Mouse (Mus musculus): ENCODE results near the gene 4933415A04Rik. TPM values are rescaled to one million over a fixed set of nuclear protein-coding genes. Genes with fewer than 3 reads are reported as not detected.

4933415A04Rik gene
- total RNA-seq, 2 experiments from 2014 or later, result 0.10 to 0.16 TPM

GRCm38 (mm10) chr11:43568263-43568662, 18.6 kb upstream of the 4933415A04Rik start:
- intact Hi-C loops (cut with DNase I; ENCODE audit: low total_unique reads), result no loop called here
- no peak for DNase-seq

DNA sequence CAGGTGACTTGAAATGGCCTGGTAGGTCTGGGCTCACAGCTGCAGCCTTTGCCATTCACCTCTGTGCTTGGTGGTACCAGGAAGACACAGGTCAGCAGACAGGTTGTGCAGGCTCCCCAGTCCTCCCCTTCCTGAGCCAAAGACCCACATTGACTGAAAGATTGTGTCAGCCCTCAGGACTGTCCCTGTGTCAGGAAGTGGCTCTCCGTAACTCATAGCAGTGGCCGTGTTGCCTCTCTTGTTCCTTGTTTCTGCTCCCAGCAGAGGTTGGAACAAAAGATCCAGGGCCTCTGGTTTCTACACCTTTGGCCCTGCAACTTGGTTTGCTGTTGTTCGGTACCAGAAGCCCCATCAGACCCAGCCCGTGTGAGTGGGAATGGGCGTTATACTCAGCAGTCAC, 17.7 kb upstream of the 4933415A04Rik start:
- DNase-seq, result no peak
- intact Hi-C loops (cut with DNase I; ENCODE audit: low total_unique reads), result no loop called here

DNA sequence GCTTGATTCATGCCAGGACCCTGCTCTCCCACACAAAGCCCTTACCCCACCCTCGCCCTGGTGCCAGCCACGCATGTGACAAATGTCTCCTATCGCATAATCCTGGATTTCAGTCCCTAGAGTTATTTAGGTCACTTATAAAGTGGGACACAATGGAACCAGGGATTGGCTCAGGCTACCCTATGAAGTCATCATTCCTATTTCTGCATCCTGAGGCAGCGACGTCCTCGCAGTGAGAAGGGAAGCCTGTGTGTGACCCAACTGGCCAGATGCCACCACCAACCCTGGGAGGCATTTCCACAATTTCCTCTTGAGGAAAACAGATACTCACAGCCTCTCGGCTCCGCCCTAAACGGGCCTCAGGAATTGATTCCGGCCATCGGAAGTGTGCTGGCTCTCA, 17.2 kb upstream of the 4933415A04Rik start:
- intact Hi-C loops (cut with DNase I; ENCODE audit: low total_unique reads), result no loop called here
- DNase-seq, result peak; percentile 75

GRCm38 (mm10) chr11:43575061-43575375, 11.8 kb upstream of the 4933415A04Rik start:
- intact Hi-C loops (cut with DNase I; ENCODE audit: low total_unique reads), result no loop called here
- DNase-seq, result no peak

- DNase-seq, result no peak
- intact Hi-C loops (cut with DNase I; ENCODE audit: low total_unique reads), result no loop called here
These were observed 11.3 kb upstream of the 4933415A04Rik start for GRCm38 (mm10) chr11:43575376-43576151.

- DNase-seq, result no peak
- intact Hi-C loops (cut with DNase I; ENCODE audit: low total_unique reads), result no loop called here
These were observed 8.9 kb upstream of the 4933415A04Rik start for GRCm38 (mm10) chr11:43577713-43578478.

DNA sequence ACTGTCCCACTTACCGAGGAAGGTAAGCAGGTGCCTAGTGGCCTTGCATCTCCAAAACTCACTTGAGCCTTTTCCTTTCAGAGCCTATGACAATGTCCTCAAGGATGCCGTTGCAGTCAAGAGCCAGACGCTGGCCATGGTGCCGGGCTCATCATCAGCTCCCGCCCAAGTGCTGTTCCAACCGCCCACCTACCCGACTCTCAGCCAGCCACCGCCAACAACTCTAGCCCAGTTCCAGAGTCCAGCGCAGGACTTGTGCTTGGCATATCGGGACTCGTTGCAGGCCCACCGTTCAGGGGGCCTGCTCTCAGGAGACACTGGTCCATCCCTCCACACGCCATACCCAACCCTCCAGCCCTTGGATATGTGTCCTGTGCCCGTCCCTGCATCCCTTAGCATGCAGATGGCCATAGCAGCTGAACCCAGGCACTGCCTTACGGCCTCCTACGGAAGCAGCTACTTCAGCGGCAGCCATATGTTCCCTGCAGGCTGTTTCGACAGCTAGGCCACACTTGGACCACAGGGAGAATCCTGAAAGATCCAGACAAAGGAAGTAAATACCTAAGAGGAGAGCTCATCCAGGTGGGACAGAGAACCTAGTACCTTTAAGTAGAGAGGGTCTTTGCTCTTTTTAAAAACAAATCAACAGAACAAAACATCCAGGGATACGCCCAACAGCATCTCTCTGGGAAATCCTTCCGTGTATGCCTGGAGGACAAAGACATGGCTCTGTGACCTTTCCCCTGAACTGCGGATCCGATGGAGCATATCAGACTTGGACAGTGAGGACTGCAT, 1.4 kb upstream of the 4933415A04Rik start:
- intact Hi-C loops (cut with DNase I; ENCODE audit: low total_unique reads), result loop anchor here (5.0 kb wide), 1 partner anchor 88 kb away; no protein-coding TSS in a partner anchor
- no peak for DNase-seq

DNA sequence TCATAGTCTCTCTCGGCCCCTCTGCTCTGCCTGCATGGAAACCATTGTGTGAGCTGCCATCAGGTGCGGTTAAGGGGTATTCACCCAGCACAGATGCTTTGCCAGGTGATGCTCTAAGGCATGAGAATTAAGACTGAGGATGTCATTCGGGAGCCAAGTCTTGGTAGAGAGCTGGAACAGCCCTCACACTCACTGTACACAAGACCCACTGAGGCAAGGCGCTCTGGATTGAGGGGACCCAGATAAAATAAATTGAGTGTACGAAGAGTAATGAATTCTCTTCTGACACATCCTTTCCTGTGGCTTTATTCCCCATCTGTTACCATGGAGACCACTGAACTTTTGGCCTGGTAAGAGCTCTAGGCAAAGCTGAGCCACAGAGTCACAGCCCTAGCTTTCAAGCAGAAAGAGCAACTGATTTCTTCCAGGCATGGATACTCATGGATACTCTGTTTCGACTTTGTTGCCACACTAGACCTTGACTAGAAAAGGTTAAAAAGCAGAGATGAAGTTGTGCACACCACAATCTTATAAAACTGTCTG, 2.8 kb downstream of the 4933415A04Rik start:
- intact Hi-C loops (cut with DNase I; ENCODE audit: low total_unique reads), result loop anchor here (5.0 kb wide), 1 partner anchor 92 kb away; no protein-coding TSS in a partner anchor
- no peak for DNase-seq

- intact Hi-C loops (cut with DNase I; ENCODE audit: low total_unique reads), result no loop called here
- DNase-seq, result no peak
These were observed 14.6 kb downstream of the 4933415A04Rik start, which contains the start of gene Fabp6 for GRCm38 (mm10) chr11:43601440-43601839. Gene Fabp6, minus strand, starts transcription at chr11:43601540.

DNA sequence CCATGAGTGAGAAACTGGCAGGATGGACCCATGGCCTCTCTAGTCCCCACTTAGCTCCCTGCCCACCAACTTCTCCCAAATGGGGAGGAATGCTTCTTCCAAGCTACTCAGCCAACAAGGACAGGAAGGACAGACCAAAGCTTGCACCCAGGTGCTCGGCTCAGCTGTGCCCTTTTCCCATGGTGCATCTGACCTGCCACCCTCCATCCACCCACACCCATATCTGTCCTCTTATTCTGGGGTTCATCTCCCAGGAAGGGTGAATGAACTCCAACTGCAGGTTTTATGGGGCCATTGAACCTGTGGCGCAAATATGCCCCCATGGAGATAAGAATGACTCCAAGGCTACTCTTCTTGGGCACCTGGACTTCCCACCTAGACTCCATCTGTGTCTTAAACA, 17.4 kb downstream of the 4933415A04Rik start:
- intact Hi-C loops (cut with DNase I; ENCODE audit: low total_unique reads), result no loop called here
- DNase-seq, result no peak

DNA sequence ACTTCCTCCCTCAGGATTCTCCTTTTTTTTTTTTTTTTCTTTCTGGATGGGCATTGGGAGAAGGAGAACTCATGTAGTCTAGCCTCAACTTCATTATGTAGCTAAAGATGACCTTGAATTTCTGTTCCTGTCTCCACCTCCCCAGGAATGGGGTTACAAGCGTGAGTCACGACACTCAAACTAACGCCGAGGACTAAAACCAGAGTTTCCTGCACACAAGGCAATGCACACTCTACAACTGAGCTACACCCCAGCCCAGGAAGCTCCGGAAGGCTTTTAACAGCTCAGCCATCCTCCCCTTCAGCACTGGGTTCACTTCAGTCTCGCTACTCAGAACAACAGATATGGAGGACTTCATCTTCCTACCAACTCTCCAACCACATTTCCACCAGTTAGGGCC, 18.1 kb downstream of the 4933415A04Rik start:
- intact Hi-C loops (cut with DNase I; ENCODE audit: low total_unique reads), result no loop called here
- DNase-seq, result no peak

- no peak for DNase-seq
- intact Hi-C loops (cut with DNase I; ENCODE audit: low total_unique reads), result no loop called here
These were observed 19.0 kb downstream of the 4933415A04Rik start for GRCm38 (mm10) chr11:43605859-43606258.

GRCm38 (mm10) chr11:43608440-43608839, 21.6 kb downstream of the 4933415A04Rik start:
- intact Hi-C loops (cut with DNase I; ENCODE audit: low total_unique reads), result no loop called here
- no peak for DNase-seq

DNA sequence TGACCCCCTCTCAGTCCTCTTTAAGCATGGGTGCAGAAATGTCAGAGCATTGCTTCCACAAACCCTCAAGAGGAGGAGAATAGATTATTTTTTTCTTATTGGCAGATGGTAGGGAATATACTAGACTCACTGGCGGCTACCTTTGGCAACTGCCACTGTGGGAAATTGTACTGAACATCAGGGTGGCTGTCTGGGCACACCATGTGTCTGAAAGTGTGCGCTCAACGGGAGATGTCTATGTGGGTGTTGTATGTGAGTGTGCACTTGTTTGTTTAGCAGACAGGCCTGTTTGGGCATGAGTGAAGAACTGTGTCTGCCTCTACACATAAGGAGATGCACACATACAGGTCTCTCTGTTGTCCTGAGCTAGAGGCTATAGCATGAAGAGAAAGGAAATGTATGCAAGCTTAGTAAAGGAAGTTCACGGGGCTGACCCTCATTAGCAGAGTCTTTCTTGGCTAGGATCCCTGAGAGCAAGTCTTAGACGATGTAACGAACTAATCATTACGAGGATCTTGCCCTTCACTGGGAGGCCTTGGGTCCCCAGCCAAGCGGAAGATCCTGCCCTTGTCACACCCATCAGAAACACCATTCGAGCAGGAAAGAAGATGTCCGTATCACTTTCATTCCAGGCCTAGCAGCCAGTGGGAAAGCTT, 23.3 kb downstream of the 4933415A04Rik start:
- no peak for DNase-seq
- intact Hi-C loops (cut with DNase I; ENCODE audit: low total_unique reads), result loop anchor here (10.0 kb wide), 1 partner anchor 115 kb away; no protein-coding TSS in a partner anchor

DNA sequence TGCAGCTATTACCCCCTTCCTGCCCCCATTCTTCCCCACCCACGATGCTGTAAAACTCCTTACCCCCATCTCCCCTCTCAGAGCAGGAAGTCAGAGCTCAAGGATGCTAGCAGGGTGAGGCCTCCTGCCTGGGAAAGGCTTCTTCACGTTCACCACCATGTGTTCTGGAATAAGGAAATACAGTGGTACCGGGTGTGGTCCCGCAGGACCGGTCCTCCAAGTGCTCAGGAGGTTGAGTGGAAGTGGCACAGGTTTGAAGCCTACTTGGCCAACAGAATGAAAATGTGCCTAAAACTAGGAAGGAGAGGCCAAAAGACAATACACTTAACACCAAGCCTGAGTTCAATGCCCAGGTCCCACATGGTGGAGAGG, 23.8 kb downstream of the 4933415A04Rik start:
- DNase-seq, result no peak
- intact Hi-C loops (cut with DNase I; ENCODE audit: low total_unique reads), result loop anchor here (10.0 kb wide), 1 partner anchor 116 kb away; no protein-coding TSS in a partner anchor

GRCm38 (mm10) chr11:43612834-43613488, 26.1 kb downstream of the 4933415A04Rik start:
- intact Hi-C loops (cut with DNase I; ENCODE audit: low total_unique reads), result loop anchor here (10.0 kb wide), 1 partner anchor 118 kb away; no protein-coding TSS in a partner anchor
- DNase-seq, result peak; percentile 74

- intact Hi-C loops (cut with DNase I; ENCODE audit: low total_unique reads), result loop anchor here (10.0 kb wide), 1 partner anchor 123 kb away; no protein-coding TSS in a partner anchor
- no peak for DNase-seq
These were observed 31.1 kb downstream of the 4933415A04Rik start for GRCm38 (mm10) chr11:43617924-43618323.

DNA sequence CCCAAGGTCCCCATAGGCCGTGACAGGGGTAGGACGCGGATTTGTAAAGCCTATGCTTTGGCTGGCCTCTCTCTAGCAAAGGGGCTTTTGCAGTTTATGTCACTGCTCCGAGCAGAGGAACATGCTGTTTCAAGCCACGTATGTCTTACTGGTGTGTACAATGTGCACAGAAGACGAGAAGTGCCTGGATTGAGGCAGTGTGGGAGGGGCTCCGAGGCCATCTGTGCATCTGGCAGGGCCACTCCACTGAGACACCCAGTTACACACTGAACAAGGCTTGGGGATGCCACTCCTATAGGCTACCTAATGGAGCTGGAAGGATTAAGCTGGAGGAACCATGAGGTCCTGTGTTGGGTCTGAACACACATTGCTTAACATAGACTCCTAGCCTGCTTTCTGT, 31.6 kb downstream of the 4933415A04Rik start:
- intact Hi-C loops (cut with DNase I; ENCODE audit: low total_unique reads), result loop anchor here (10.0 kb wide), 1 partner anchor 124 kb away; no protein-coding TSS in a partner anchor
- DNase-seq, result no peak
